Mouse (Mus musculus) c-Kit-positive CD71-negative TER-119-negative erythroid progenitor cells, embryonic 14.5 days (primary cell): ENCODE results near the gene Alkbh7.

Experiments
- DNase-seq: peaks from one replicate; pipeline ENCODE4 v3.0.0-alpha.2; 2013; ENCODE audit warnings: low read depth

Gene Alkbh7

DNA sequence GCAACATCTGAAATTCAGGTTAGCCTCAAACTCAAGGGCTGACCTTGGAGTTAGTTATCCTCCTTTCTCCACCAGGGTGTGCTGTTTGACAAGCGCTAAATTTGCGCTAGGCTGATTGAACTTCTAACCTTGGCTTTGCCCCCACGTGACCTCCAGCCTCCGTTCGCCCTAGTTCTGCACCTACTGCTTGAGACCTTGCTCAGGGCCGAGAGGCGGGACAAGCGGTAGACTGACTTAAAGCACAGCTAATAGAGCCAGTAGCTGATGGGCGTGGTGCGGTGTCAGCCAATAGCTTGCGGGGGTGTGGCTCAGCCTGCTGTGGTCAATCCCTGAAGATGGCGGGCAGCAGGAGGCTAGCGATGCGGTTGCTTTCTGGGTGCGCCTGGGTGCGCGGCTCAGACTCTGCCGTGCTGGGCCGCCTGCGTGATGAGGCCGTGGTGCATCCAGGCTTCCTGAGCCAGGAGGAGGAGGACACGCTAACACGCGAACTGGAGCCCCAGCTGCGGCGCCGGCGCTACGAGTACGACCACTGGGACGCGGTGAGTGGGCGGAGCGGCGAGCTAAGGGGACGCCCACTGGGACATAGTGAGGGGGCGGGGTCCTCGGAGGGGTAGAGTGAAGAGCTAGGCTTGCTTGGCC, at the start of gene Alkbh7:
Gene Alkbh7, plus strand, starts transcription at position 311 of the 639 bp plus-strand sequence.
- peak; percentile 99 for DNase-seq

DNA sequence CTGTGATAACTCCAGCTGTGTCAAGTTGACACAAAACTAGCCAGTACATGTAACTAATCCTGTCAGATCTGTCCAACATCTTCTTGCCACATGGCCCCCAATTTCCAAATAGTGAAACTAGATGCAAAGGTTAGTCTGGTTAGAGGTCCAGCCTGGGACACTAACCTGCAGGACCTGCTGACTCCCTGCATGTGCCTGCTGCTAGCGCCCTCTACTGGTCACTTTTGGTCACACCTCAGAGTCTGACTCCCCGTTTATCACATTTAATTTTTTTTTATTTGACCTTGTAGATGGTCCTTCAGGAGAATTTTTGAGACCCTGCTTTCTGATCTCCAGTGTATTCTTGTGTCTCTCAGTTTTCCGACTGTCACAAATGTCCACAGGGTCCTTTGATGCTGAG, 46.2 kb upstream of the Alkbh7 start:
- DNase-seq, result peak; percentile 64

DNA sequence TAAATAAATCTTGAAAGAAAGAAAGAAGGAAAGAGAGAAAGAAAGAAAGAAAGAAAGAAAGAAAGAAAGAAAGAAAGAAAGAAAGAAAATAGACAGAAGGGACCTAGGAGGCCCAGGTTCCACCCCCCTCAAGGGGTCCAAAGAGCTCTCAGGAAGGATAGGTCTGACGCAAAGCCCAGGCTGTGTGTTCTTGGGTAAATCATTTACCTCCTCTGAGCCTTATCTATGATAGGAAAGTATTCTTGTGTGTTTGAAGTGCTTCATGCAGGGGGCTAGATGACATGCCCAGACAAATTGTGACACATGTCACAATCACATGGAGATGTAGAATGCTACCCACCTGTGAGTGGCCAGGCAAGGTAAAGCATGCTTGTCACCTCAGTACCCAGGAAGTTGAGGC, 44.5 kb upstream of the Alkbh7 start:
- DNase-seq, result no peak

DNA sequence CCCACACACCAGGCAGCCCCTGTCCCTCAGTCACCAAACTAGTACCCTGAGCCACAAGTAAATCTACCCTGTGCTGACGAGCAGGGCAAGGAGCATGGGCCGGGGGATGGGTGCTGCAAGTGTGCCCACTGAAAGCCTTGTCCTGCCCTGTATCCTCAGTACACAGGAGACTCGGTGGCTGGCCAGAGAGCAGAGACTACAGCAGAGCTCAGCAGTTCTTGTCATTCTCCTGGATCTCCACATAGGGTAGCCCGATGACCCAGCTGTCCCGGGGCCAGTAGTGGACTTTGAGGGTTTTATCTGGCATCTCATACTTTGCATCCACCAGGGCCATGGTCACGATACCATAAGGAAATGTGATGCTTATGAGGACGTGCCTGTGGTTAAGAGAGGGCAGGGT, 42.3 kb upstream of the Alkbh7 start:
- no peak for DNase-seq

DNA sequence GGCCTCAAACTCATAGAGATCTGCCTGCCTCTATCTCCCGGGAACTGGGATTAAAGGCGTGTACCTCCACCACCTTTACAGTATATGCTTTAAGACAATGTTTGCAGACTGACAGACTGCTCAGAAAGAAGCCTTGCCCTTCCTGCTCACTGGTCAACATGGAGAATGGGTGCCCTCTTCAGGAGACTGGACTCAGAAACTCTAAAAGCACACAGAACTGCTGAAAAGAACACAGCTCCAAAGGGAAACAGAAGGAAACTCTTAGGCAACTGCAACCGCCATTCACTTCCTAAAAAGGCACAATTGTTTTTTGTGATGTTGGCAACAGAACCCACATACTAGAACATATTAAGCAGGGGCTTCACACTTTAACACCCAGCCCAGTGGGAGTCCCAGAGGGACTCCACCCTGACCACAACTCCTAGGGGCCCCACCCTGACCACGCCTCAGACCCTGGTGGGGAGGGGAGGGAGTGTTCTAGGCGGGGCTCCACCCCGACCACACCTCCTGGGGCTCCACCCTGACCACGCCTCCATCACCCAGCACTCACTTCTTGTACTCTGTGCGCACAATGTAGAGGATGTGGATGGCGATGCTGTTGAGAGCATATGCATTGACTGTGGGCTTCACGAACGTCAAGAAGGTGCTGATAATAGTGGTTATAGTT, 39.2 kb upstream of the Alkbh7 start:
- DNase-seq, result peak; percentile 79

DNA sequence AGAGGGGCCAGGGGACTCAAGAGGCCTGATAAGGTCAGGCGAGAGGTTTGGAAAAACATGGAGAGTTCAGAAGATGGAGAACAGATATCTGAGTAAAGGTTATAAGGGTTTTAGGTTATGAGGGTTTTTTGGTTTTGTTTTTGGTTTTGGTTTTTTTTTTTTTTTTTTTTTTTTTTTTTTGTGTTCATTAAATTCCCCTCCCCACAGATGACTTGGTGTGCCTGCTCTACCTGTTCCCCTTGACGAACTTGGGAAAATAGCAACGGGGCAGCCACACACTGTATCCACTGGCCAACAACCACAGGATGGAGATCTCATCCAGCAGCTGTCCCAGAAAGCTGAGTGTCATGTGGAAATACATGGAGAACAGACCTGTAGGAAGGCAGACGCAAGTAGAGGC, 38.5 kb upstream of the Alkbh7 start:
- DNase-seq, result no peak

DNA sequence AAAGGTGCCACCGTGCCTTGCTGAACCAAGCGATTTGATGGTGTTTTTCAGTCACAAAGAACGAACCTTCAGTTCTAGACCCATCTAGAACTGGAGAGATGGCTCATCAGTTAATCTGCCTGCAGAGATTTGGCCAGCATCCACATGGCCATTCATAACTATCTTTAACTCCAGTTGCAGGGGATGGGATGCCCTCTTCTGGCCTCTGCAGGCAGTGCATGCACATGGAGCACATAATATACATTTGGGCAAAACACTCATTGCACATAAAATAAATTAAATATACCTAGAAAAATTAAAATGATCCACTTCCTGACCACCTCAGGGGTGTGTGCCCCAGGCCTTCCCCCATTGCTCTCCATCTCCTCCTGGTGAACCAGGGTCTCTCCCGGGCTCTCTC, 35.3 kb upstream of the Alkbh7 start:
- DNase-seq, result no peak

DNA sequence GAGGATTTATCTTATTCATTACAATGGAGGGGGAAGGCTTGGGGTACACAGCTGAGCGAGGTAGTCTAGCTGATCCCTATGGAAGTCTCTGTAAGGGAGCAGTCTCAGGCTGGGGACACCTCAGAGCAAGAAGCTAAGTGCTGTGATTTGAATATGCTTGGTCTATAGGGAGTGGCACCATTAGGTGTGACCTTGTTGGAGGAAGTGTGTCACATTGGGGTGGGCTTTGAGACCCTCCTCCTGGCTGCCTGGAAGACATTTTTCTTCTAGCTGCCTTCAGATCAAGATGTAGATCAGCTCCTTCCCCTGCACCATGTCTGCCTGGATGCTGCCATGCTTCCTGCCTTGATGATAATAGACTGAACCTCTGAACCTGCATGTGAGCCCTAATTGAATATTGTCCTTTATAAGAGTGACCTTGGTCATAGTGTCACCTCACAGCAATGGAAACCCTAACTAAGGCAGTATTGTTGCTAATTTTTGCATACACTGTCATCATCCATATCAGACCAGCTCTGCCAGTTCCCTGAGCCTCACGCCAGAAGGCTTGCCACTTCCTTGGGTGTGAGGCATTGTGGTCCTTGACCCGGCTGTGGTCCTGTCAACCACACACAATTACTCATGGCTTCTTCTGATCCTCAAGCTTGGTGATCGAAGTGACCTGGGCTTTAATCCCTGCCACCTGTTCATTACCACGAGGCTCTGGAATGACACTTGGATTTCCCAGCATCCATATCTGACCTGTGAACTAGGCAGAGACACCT, 34.3 kb upstream of the Alkbh7 start:
- no peak for DNase-seq

DNA sequence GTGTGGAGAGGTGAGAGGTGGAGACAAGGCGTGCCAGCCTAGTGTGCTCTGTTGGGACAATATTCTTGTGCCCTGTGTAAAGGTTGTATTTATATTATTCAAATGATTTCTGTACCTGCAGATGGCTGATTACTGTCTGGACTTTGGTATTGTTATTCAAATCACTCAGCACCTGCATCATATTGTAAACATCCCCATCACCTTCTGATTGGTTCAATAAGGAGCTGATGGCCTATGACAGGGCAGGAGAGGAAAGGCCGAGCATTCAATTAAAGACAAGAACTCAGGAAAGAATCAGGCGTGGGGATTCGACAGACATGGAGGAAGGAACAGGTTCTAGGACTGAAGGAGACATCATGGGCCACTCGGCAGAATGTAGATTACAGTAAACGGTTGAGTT, 33.5 kb upstream of the Alkbh7 start:
- DNase-seq, result no peak

DNA sequence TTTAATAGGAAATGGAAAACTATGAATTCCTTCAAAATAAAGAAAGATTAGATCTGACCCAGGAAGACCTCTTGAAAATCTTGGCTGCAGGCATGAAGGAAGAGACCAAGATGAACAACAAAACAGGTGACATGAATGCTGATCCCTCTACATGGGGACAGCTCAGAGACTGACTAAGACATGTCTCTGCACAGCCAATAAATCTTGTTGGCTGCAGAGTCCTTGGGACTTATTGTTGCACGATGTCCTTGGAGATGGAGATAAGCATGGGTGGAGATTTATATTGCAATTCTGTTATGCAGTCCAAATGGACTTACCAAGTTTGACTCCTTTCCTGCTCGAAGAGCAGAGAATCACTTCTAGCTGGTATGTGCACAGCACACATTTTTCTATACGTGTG, 27.8 kb upstream of the Alkbh7 start:
- DNase-seq, result no peak

DNA sequence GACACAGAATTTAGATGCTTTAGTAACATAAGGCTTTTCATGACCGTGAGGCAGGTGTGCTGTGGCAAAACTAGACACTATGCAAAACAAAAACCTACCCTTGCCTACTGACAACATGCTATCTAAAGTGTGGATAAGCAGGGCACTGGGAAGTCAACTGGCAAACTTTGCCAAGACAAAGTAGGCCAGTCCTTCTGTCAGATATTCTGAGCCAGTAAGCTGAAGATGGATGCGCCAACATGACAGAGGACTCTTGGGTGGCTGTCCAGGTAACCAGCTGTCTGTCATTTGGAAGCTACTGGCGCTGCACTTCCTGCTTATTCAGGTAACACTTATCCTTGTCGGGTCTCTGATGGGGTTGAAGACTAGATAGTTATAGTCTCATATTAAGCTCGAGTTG, 27.1 kb upstream of the Alkbh7 start:
- no peak for DNase-seq

DNA sequence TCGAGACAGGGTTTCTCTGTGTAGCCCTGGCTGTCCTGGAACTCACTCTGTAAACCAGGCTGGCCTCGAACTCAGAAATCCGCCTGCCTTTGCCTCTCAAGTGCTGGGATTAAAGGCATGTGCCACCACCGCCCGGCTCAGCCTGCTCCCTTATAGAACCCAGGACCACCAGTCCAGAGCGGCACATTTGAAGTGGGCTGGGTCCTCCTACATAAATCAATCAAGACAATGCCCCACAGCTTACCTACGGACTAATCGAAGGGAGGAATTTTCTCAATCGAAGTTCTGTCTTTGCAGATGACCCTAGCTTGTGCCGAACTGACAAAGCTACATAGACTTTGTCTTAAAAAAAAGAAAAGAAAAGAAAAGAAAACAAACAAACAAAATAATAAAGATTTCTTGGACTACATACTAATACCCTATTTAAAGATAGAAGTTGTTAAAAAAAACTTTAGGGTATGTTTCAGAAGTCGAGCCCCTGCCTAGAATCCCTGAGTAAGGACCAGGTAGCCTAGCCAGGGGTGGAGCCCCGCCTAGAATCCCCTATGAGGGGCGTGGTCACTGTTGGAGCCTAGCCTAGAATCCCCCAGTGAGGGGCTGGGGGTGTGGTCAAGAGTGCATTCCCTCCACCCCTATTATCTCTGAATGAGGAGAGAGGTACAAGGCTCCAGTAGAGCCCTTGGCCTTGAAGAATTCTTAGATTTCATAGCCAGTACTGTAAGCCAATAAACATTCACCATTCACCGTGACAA, 23.0 kb upstream of the Alkbh7 start:
- DNase-seq, result no peak

DNA sequence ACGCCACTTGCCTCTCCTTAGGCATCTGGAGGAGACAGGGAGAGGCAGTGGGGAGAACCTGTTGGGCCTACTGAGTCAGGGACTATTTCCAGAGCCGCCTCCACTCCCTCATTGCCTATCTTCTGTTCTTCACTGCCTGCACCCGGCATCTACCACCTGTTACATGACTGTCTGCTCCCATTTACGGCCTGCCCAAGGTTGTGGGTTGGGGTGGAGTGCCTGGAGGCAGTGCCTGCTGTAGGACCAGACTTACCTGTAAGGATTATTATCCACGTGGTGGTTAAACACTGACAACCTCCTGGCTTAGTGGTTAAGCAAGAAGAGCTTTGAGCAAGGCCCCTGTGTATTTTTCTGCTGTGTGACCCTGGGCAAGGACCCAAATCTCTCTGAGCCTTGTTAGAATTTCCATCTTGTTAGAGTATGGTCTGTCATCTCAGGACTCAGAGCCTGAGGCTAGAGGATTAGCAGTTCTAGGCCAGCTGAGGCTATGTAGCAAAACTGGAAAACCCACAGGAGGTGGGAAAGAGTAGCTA, 22.4 kb upstream of the Alkbh7 start:
- DNase-seq, result no peak

DNA sequence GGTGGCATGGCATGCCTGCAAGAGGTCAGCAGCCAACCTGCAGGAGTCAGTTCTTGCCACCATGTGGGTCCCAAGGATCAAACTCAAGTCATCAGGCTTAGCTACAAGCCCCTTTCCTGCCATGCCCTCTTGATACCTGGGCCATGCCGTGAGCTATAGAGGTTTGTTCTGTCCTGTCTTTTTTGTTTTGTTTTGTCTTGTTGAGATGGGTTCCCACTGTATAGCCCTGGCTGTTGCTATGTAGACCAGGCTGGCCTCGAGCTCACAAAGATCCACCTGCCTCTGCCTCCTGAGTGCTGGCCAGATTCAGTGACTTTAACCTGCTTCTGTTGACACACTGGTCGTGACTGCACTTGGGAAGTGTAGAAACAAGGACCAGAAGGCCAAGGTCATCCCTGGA, 21.7 kb upstream of the Alkbh7 start:
- no peak for DNase-seq

DNA sequence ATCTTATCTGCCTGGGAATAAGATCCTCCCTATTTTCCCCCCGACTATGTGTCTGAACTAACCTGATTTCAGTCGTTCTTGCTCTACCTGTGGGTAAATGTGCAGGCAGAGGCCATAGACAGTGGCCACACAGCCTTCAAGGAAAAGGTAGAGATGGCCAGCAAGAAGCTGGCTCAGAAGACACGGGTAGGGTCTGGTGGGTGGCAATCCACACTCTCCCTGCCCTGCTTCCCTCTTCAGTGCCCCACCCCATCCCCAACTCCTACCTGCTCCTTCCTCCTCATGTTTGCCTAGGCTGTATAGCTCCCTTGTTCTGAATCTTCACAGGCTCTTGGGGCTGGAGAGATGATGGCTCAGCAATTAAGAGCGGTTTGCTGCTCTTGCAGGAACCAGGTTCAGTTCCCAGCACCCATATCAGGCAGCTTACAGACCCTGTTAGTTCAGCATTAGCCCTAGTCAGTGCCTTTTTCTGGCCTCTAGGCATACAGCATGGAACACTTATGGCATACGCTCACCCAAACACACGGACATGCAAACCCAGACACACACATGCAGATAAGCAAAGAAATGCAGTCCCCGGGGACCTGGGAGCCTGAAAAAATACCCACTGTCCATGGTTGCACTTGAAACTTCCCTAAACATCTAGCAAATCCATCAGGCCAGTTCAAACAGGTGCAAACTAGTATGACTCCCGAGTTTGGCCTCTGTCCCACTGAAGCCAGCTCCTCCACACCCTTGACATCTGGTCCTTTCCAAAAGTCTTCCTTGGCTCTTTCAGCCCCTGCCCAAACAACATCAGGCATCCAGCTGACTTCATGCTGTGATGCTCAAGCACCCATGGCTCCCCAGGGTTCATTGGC, 20.4 kb upstream of the Alkbh7 start:
- DNase-seq, result no peak

DNA sequence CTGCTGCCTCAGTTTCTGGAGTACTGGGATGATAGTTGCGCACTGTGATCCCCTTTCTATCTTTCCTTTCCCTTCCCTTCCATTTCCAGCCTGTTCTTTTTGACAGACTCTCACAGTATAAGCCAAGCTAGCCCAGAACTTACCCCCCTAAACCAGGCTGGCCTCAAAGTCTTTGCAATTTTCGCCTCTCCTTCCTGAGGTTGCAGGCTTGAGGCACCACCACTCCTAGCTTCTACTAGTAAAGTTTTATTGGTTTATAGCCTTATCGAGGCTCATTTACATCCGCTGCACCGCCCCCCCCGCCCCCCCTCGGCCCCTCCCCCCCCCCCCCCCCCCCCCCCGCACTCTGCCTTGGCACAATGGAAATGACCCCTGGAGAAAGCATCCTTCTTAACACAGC, 17.6 kb upstream of the Alkbh7 start:
- no peak for DNase-seq

DNA sequence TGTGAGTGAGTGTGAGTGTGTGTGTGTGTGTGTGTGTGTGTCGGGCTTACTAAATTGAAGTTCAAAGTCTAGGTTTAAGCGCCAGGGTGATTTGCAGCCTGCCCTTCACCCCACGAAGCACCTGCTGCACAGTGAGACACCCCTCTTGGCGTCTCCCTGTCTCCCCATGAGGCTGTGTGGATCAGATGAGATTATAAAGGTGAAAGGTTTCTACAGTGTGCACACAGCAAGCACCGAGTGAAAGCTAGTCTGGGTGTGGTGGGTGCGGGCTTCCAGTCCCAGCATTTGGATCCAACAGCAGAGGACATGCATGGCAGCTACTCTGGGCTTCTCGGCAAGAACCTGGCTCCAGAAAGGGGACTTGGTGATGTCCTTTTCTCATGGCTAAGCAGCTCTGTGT, 16.1 kb upstream of the Alkbh7 start:
- DNase-seq, result no peak

DNA sequence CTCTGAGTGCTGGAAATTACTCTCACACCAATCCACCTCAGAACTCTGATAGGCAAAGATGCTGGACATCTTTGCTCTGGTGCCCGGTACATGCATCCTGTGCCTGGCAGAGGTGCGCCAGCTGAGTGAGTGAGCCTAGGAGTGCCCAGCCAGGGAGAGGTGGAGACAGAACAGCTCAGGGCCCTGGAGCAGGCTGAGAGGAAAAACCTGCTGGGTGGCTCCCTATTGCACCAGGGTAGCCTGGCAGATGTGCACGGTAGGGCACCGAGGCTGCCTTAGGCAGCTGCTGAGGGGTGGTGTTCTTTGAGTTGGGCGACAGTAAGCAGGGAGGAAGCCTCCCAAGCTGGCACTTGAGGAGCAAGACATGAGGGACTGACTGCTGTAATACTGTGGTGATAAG, 15.1 kb upstream of the Alkbh7 start, which contains the start of gene Acer1:
Gene Acer1, minus strand, starts transcription at position 114 of the 400 bp plus-strand sequence.
- DNase-seq, result no peak

DNA sequence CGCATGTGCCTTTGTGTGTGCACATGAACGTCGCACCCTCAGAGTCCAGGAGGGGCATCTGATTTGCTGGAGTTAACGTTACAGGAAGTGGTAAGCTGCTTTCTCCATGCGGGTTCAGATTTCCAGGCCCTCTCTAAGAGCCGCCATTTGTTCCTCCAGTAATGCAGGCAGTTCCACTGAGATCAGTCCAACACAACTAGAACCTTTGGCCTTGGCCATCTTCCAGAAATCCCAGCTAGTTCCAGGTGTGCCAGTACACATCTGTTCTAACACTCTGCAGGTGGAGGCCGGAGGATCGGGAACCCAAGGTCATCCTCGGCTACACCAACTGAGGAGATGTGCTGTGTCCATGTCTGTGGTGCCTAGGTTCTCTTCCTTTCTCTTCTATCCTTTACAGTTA, 12.3 kb upstream of the Alkbh7 start:
- DNase-seq, result no peak

DNA sequence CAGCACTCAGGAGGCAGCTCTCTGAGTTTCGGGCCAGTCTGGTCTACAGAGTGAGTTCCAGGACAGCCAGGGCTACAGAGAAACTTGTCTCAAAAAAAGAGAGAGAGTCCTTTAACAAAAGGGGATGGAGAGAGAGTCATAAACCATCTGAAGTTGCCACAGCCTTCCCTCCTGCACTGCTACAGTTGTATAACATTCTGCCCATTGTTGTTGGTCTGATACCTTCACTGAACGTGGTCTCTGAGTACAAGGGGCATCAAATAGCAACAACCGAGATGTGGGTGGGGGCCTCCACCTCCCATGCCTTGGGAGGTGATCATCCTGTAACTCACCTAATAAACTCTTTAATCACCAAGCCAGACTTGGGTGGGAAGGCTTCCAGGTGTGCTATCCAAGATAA, 11.5 kb upstream of the Alkbh7 start:
- DNase-seq, result no peak

DNA sequence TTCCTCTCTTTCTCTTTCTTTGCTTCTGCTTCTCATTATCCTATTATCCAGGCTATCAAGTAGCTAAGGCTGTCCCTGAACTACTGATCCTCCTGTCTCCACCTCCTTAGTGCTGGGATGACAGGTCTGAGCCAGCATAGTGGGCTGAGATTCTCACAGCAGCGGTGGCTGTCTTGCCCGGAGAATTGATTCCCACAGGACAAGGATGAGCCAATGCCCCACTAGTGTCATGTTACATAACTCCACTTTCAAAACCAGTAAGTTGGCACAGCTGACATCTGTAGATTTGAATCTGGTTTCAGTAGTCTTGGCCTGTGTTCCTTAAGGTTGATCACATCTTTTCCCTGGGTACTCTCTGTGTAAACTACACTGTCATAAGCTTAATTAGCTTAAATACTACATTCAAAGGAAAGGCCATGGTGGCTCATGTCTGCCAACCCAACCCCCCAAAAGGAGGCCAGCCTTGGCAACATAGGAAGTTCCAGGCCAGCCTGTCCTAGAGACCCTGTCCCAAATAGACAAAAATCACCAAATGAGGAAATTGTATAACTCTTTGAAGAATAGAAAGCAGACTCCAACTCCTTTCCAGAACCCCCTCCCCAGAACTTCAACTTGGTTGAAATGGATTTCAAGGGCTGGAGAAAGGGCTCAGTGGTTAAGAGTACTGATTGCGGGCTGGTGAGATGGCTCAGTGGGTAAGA, 10.9 kb upstream of the Alkbh7 start:
- no peak for DNase-seq
